Comparison of ENCODE assay signal across 9 mouse cellular contexts in genomic region chr11:83785366-83785765, GRCm38 (mm10). TPM values are rescaled to one million over a fixed set of nuclear protein-coding genes. Genes with fewer than 3 reads are reported as not detected.
DNase-seq lines count a peak whose midpoint lies in the region; ATAC-seq and TF ChIP-seq lines count a peak whose summit lies in the region.
"Had no signal": no experiment of that assay in that cellular context is flagged by ENCODE, and none has a peak within 500 bp of the region (broad histone marks: within the 10 kb centered on the region; RNA-seq: fewer than 3 reads in every experiment).

No protein-coding gene starts in this region.

- no peaks in the 10 kb centered on the region for H3K9me3 ChIP-seq in heart, embryonic 11.5 days (replicated peaks; ENCODE audit: control insufficient read depth, low read length)
- peaks cover 5% of the 10 kb centered on the region for H3K9me3 ChIP-seq in G1E (replicated peaks)
- H3K9me3 ChIP-seq in lung, embryonic 14.5 days (ENCODE audit: low read depth, low read length): no peaks in the 10 kb centered on the region
- H3K9me3 ChIP-seq: embryonic facial prominence, embryonic 12.5 days had no signal

- peak; percentile 49 for TF ChIP-seq CTCF in G1E (IDR thresholded peaks at IDR 0.05; ENCODE audit: low read depth, low read length)
- peak; percentile 89 for TF ChIP-seq CTCF in lung, embryonic 14.5 days (IDR thresholded peaks at IDR 0.05; ENCODE audit: low read depth)
- peak; percentile 57; the same call in 1 of the 2 replicates for TF ChIP-seq CTCF in small intestine, adult 2 months (IDR thresholded peaks at IDR 0.05; ENCODE audit: extremely low read depth, insufficient read length, insufficient replicate concordance, low read depth, low read length)

- peaks cover 3% of the 10 kb centered on the region; the same call in 1 of the 2 replicates for H3K4me1 ChIP-seq in heart, embryonic 11.5 days (ENCODE audit: control insufficient read depth, insufficient read depth, low read length)
- H3K4me1 ChIP-seq in G1E (ENCODE audit: insufficient read depth, low read depth, low read length): peaks cover 7% of the 10 kb centered on the region
- no peaks in the 10 kb centered on the region for H3K4me1 ChIP-seq in lung, embryonic 14.5 days (ENCODE audit: insufficient read depth)
- peaks cover 19% of the 10 kb centered on the region; the same call in 1 of the 2 replicates for H3K4me1 ChIP-seq in small intestine, adult 2 months (ENCODE audit: control insufficient read depth, insufficient read depth, insufficient read length, low read length)
- H3K4me1 ChIP-seq: embryonic facial prominence, embryonic 12.5 days had no signal

- no peak overlapping the region for H3K27ac ChIP-seq in heart, embryonic 11.5 days (ENCODE audit: low read depth, low read length)
- H3K27ac ChIP-seq in lung, embryonic 14.5 days (ENCODE audit: low read depth): no peak overlapping the region
- H3K27ac ChIP-seq in small intestine, adult 2 months (ENCODE audit: insufficient read depth, low read depth, low read length): no peak overlapping the region
- H3K27ac ChIP-seq: embryonic facial prominence, embryonic 12.5 days had no signal

- H3K27me3 ChIP-seq in heart, embryonic 11.5 days (ENCODE audit: control insufficient read depth, insufficient read depth, low read length): no peaks in the 10 kb centered on the region; the same call in 1 of the 2 replicates
- no peaks in the 10 kb centered on the region for H3K27me3 ChIP-seq in G1E (ENCODE audit: insufficient read depth, low read length)
- no peaks in the 10 kb centered on the region for H3K27me3 ChIP-seq in lung, embryonic 14.5 days (ENCODE audit: insufficient read depth, low read length)
- H3K27me3 ChIP-seq in small intestine, adult 2 months (ENCODE audit: control insufficient read depth, insufficient read depth, low read length): no peaks in the 10 kb centered on the region
- H3K27me3 ChIP-seq: embryonic facial prominence, embryonic 12.5 days had no signal

- 7% methylated on average over 2 of the region's 2 CpGs for WGBS in heart, embryonic 11.5 days (ENCODE audit: insufficient replicate concordance)
- 5% methylated on average over 2 of the region's 2 CpGs for WGBS in lung, embryonic 14.5 days
- WGBS in small intestine, adult 2 months: 3% methylated on average over 2 of the region's 2 CpGs

- TF ChIP-seq POLR2A in small intestine, adult 2 months (IDR thresholded peaks at IDR 0.05; ENCODE audit: low read depth, low read length): no peak

- peak; percentile 63 for DNase-seq in heart, adult 8-10 months (ENCODE audit: low spot score)
- DNase-seq in G1E (ENCODE audit: low spot score): peak; percentile 20
- DNase-seq in cerebellum, adult 9-11 months: peak; percentile 18
- peak; percentile 29 for DNase-seq in gastrocnemius, postnatal 14 days
- peak; percentile 73 to 79 for DNase-seq in kidney, postnatal 36 days
- DNase-seq in lung, embryonic 14.5 days: peak; percentile 91

- H3K36me3 ChIP-seq in heart, embryonic 11.5 days (ENCODE audit: control insufficient read depth, insufficient read depth, low read length): peaks cover 13% of the 10 kb centered on the region
- peaks cover 58% of the 10 kb centered on the region for H3K36me3 ChIP-seq in G1E (replicated peaks)
- peaks cover 32% of the 10 kb centered on the region for H3K36me3 ChIP-seq in lung, embryonic 14.5 days (ENCODE audit: insufficient read depth)
- peaks cover 21% of the 10 kb centered on the region for H3K36me3 ChIP-seq in small intestine, adult 2 months (ENCODE audit: control insufficient read depth, insufficient read depth, low read length)

- H3K4me3 ChIP-seq in heart, embryonic 11.5 days (ENCODE audit: low read depth, low read length): no peak overlapping the region
- H3K4me3 ChIP-seq in G1E (ENCODE audit: low read depth, low read length): no peak overlapping the region
- no peak overlapping the region for H3K4me3 ChIP-seq in lung, embryonic 14.5 days (ENCODE audit: low read depth, low read length)
- no peak overlapping the region for H3K4me3 ChIP-seq in small intestine, adult 2 months (ENCODE audit: low read depth, low read length)
- H3K4me3 ChIP-seq: embryonic facial prominence, embryonic 12.5 days had no signal

- intact Hi-C loops in gastrocnemius, postnatal 14 days (cut with DNase I; ENCODE audit: low total_unique reads): no loop called here

- H3K9ac ChIP-seq in heart, embryonic 11.5 days (ENCODE audit: low read depth, low read length): no peak overlapping the region
- H3K9ac ChIP-seq in lung, embryonic 14.5 days: no peak overlapping the region
- H3K9ac ChIP-seq: embryonic facial prominence, embryonic 12.5 days had no signal

- no peak overlapping the region for H3K4me2 ChIP-seq in heart, embryonic 11.5 days
- no peak overlapping the region for H3K4me2 ChIP-seq in lung, embryonic 14.5 days
- H3K4me2 ChIP-seq: embryonic facial prominence, embryonic 12.5 days had no signal

- ATAC-seq in heart, embryonic 11.5 days (replicated peaks; ENCODE audit: insufficient number of reproducible peaks, low FRiP score, low TSS enrichment): no peak
- ATAC-seq in G1E (ENCODE audit: extremely low read depth, insufficient number of reproducible peaks, low FRiP score, poor library complexity, severe bottlenecking): no peak
- ATAC-seq in lung, embryonic 14.5 days (ENCODE audit: insufficient read depth): peak; percentile 54; the same call in 1 of the 2 replicates

RNA-seq across cellular contexts. Expression of gene Heatr6, which starts 31.9 kb away (rescaled TPM):
- total RNA-seq in heart, adult 8-10 months (2022): 1 to 10 TPM; 5.7 to 7.9 (median 6.6) TPM
- 13.5 and 16.1 TPM in 2 replicates for polyA plus RNA-seq in heart, embryonic 11.5 days (2014; fragmentation: Nextera tagmentation; extraction: Ambion mirVana)
- total RNA-seq in G1E (2014; fragmentation: Nextera tagmentation) (31.7 and 36.7 TPM in 2 replicates), G1E (2017) (14.9 and 18.1 TPM in 2 replicates)
- polyA plus RNA-seq in G1E (2012): 4.7 and 7.6 TPM in 2 replicates
- 1 to 10 TPM; 6.6 TPM for total RNA-seq in gastrocnemius, postnatal 14 days (2021)
- polyA plus RNA-seq in lung, embryonic 14.5 days (2014; fragmentation: Nextera tagmentation; extraction: Ambion mirVana): 25.6 and 26.5 TPM in 2 replicates
- 10.3 and 27.4 TPM in 2 replicates for polyA plus RNA-seq in small intestine, adult 2 months (2012; rRNA removed)

RNA-seq across cellular contexts. Expression of gene Wfdc21, which starts 38.6 kb away (rescaled TPM):
- total RNA-seq in heart, adult 8-10 months (2022): 1 to 10 TPM in 1 of 4 experiments, not detected in 3; 1.5 TPM
- polyA plus RNA-seq in heart, embryonic 11.5 days (2014; fragmentation: Nextera tagmentation; extraction: Ambion mirVana): not detected in 2 replicates
- not detected in 2 replicates for total RNA-seq in G1E (2014; fragmentation: Nextera tagmentation)
- not detected in 2 replicates for total RNA-seq in G1E (2017)
- polyA plus RNA-seq in G1E (2012): not detected in 2 replicates
- not detected for total RNA-seq in gastrocnemius, postnatal 14 days (2021)
- 0.99 and 1.2 TPM in 2 replicates for polyA plus RNA-seq in lung, embryonic 14.5 days (2014; fragmentation: Nextera tagmentation; extraction: Ambion mirVana)
- polyA plus RNA-seq in small intestine, adult 2 months (2012; rRNA removed): 0.86 TPM in 1 of 2 replicates, not detected in the other
- polyA plus RNA-seq: embryonic facial prominence, embryonic 12.5 days had no signal

Comparison
In these comparisons a context has a peak if more than half of its experiments do, and no peak if none do; other contexts are left out.
1. DNase-seq: peak in every context shown above with its lines; median percentile 91 in lung, embryonic 14.5 days; 76 in kidney, postnatal 36 days; 63 in heart, adult 8-10 months; 29 in gastrocnemius, postnatal 14 days; 20 in G1E; 18 in cerebellum, adult 9-11 months.